Mouse (Mus musculus): ENCODE measurements around the gene Mip.
"Not testable (repeated sequence)": the region's sequence is repeated elsewhere in the genome, so short reads cannot be mapped to it uniquely, and the experiment has no call there.

Gene Mip

DNA sequence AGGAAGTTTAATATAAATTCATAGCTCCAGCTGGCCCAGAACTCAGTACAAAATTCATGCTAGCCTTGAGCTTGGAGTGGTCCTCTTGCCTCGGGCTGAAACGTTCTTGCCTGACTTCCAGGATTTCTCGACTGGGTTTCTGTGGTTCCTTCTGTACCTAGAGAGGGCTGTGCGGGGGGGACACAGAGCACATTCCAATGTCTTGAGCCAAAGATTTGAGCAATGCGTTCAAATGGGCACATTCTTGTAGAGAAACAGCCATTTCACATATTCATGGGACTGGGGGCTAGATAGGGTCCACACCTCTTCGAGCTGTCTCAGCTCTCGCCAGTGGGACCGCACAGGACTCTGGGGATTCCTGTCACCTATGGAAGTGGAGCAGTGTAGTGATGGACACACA, 30.3 kb downstream of the Mip start:
- no peak for DNase-seq

DNA sequence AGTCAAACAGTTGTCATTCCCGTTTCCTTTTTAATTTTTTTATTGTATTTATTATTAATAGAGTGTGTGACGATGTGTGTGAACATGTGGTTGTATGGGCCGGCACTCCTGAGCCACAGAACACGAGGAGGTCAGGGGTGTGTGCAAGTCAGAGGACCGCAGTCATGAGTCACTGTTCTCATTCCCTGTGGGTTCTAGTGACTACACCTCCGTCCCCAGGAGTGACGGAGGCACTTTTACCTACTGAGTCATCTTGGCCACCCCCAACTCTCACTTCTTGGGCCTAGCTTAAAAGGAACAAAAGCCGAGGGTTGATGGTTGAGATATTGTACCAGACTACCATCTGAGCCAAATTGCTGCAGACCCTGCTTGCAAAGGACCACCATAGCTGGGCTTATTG, 30.7 kb downstream of the Mip start:
- no peak for DNase-seq

- DNase-seq, result peak; percentile 39
These were observed 33.3 kb downstream of the Mip start for GRCm38 (mm10) chr10:128258953-128259352.

DNA sequence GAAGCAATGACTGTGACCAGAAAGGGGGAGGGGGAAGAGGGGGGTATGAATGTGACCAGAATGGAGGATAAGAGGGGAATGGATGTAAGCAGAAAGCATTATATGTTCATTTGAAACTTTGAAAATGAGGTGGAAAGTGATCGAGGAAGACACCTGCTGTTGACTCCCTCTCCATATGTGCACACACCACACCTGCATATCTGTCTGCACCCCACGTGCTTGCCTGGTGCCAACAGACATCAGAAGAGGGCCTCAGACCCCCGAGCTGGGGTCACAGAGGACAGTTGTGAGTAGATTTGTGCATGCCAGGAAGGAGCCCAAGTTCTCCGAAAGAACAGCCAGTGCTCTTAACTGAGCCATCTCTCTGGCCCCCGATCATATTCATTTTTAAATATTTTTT, 34.3 kb downstream of the Mip start:
- DNase-seq, result peak; percentile 45

DNA sequence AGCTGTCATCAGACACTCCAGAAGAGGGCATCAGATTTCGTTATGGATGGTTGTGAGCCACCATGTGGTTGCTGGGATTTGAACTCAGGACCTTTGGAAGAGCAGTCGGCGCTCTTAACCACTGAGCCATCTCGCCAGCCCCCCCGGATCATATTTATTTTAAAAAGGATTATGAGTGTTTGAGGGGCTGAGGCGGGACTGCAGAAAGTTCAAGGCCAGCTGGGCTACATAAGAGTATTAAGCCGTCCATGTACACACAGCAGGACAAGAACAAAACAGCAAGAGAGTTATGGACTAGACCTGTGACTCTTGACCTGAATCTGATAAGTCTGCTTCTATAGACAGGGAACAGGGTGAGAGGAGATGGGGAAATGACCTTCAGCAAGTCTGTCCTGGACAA, 34.7 kb downstream of the Mip start:
- not testable (repeated sequence) for DNase-seq

DNA sequence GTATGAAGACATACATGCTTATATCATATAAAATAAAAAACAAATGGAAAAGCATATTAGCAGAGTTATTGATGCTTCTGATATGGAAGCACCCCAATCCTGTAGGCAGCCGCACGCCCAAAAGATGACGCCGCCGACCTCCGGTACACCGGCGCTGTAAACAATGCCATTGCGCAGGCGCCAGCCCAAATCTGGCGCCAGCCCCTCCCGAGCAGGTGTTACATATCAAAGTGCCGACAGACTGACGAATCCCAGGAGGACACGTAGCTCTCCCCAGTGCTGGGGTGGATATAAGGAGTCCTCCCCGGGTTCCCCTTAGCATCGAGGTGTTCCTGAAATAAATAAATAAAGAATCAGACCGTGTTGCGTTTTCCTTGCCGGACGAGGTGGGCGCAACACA, 36.7 kb downstream of the Mip start:
- no peak for DNase-seq

- no peak for DNase-seq
These were observed 38.0 kb downstream of the Mip start for GRCm38 (mm10) chr10:128263393-128264310.

DNA sequence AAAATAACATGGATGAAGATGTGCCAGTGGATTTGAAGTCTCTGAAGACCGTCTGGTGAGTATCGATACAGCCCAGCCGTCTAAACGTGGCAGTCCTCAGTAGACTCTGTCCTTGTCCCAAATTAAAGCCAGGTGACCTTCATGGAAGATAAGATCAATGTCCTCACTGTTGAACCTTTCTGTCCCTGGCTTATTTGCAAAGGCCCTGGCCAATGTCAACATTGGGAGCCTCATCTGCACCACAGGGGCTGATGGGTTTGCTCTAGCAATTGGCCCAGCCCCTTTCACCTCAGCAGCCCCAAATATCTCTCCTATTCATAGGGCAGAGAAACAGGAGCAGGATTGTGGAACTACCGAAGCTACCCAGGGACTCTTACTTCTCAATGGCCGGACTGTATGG, 42.7 kb downstream of the Mip start, which contains the start of gene Apof:
Gene Apof (plus strand): TSS at position 301 of the 400 bp plus-strand sequence.
- DNase-seq, result no peak

- DNase-seq, result no peak
These were observed 43.7 kb downstream of the Mip start for GRCm38 (mm10) chr10:128269206-128269910.

DNA sequence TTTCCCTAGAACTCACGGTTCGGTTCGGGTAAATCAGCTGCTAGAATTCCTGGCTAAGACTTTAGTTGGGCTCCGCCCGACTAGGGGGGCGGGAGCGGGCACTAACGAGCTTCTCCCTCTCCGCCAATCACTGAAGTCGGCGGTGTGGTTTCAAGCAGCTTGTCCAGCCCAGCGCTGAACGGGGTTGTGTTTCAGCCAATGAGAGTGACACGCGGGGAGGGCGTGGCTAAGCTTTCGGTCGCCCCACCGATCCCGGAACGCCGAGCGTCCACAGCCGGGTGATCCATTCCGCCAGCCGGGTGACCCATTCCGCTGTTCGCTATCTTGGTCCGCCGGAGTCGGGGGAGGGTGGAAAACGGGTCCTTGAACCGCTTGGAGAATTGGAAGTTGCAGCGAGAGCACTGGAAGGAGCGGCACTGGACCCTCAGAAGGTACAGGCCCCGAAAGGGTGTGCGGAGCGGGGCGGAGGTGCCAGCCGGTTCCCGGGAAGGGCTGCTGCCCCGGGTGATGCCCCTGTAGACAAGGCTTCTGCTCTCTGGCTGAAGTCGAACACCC, 44.7 kb downstream of the Mip start, which contains the start of gene Stat2:
Gene Stat2 (plus strand): TSS at position 273 of the 555 bp plus-strand sequence.
- DNase-seq, result peak; percentile 95

GRCm38 (mm10) chr10:128270866-128271265, 45.2 kb downstream of the Mip start:
- no peak for DNase-seq

DNA sequence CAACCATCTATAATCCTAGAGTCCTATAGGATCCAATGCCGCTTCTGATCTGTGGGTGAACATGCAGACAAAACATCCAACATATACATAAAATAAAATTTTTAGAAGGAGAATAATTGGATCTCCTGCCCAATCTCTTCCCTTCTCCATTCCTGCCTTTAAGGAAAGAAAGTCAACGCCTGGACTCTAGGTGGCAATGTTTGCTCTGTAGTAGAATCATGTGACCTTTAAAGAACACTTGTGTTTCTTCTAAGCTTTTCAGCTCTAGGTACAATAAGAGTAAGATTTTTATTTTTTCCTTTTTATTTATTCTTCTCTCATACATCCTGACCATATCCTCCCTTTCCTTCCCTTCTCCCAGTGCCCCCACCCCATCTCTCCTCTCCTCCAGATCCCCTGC, 46.2 kb downstream of the Mip start:
- DNase-seq, result no peak

DNA sequence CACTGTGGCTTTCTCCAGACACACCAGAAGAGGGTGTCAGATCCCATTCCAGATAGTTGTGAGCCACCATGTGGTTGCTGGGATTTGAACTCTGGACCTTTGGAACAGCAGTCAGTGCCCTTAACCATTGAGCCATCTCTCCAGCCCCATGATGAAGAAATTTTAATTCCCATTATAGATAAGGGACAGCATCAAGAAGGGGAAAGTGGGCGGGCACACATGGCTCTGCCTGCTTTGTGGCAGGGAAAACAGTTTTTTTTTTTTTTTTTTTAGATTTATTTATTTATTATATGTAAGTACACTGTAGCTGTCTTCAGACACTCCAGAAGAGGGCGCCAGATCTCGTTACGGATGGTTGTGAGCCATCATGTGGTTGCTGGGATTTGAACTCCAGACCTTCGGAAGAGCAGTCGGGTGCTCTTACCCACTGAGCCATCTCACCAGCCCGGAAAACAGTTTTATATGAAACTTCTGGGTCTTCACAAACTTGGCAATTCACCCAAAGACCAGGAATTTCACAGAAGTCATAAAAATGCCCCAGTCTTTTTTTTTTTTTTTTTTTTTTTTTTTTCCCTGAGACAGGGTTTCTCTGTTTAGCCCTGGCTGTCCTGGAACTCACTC, 47.3 kb downstream of the Mip start:
- not testable (repeated sequence) for DNase-seq

GRCm38 (mm10) chr10:128275374-128275773, 49.7 kb downstream of the Mip start:
- DNase-seq, result not testable (repeated sequence)

GRCm38 (mm10) chr10:128278158-128278557, 52.5 kb downstream of the Mip start:
- DNase-seq, result no peak

GRCm38 (mm10) chr10:128280943-128281342, 55.3 kb downstream of the Mip start:
- DNase-seq, result no peak
